Mouse (Mus musculus) lung, embryonic 16.5 days (tissue): Measurements from ENCODE around the gene Clpx. TPM values are rescaled to one million over a fixed set of nuclear protein-coding genes. Genes with fewer than 3 reads are reported as not detected.

Source experiments
- ATAC-seq: fragments of 200-750 bp; cut with Nextera tagmentation; 2 replicates; pipeline ENCODE4 v1.8.0; 2017; ENCODE audit warnings: low read depth, mild to moderate bottlenecking, moderate library complexity
- H3K27ac ChIP-seq: fragments of 300-500 bp; sonication (generic); 2 replicates; pipeline ENCODE4 v1.5.1; 2014; ENCODE audit warnings: mild to moderate bottlenecking, control low read depth, low read length
- H3K27me3 ChIP-seq: fragments of 300-500 bp; sonication (generic); 2 replicates; pipeline ENCODE4 v1.6.1; 2014; ENCODE audit warnings: low read depth, low read length, mixed read lengths; ENCODE audit not compliant: control insufficient read depth, insufficient read depth
- H3K36me3 ChIP-seq: fragments of 300-500 bp; sonication (generic); 2 replicates; pipeline ENCODE4 v1.6.1; 2014; ENCODE audit warnings: low read length; ENCODE audit not compliant: control insufficient read depth, insufficient read depth
- H3K4me1 ChIP-seq: fragments of 300-500 bp; sonication (generic); replicated peaks from 2 replicates; pipeline ENCODE4 v1.6.1; 2014; ENCODE audit warnings: low read length, mixed read lengths; ENCODE audit not compliant: control insufficient read depth, insufficient read depth
- H3K4me2 ChIP-seq: fragments of 300-500 bp; sonication (generic); 2 replicates; pipeline ENCODE4 v1.6.1; 2014; ENCODE audit warnings: low read depth, low read length, control low read depth
- H3K4me3 ChIP-seq: fragments of 300-500 bp; sonication (generic); 2 replicates; pipeline ENCODE4 v1.5.1; 2014; ENCODE audit warnings: mild to moderate bottlenecking, low read length, control low read depth
- H3K9ac ChIP-seq: fragments of 300-500 bp; sonication (generic); 2 replicates; pipeline ENCODE4 v1.6.1; 2014; ENCODE audit warnings: low read length, control low read depth
- H3K9me3 ChIP-seq: fragments of 300-500 bp; sonication (generic); 2 replicates; pipeline ENCODE4 v1.6.1; 2016; ENCODE audit warnings: low read length; ENCODE audit not compliant: control insufficient read depth
- WGBS: fragments of 180-500 bp; shearing (Covaris S2); extraction: QIAGEN DNeasy Blood & Tissue Kit; methylation state at CpG from one replicate; pipeline ENCODE4 v1.1.7; 2014; 5-methylcytosine and 5-hydroxymethylcytosine counted together
- polyA plus RNA-seq: library from polyadenylated mRNA; unstranded; fragments of >200 nt; fragmentation: Nextera tagmentation; extraction: Ambion mirVana; gene quantifications from 2 replicates; pipeline ENCODE4 v1.2.1, GENCODE M21; 2015

Gene Clpx
- polyA plus RNA-seq = 50.3 and 51.8 TPM in 2 replicates

GRCm38 (mm10) chr9:65293973-65294715, at the start of gene Clpx:
Gene Clpx, plus strand, starts transcription at chr9:65294260.
- Histone ChIP-seq H3K9ac (peak within 1 kb of the TSS; percentile 95), H3K27ac (peak within 1 kb of the TSS; percentile 65), H3K27me3 (no peaks in the 10 kb centered on the region), H3K4me3 (peak within 1 kb of the TSS; percentile 95), H3K4me2 (peak within 1 kb of the TSS; percentile 80), H3K4me1 (peaks cover 9% of the 10 kb centered on the region), H3K36me3 (peaks cover 2% of the 10 kb centered on the region; the same call in 1 of the 2 replicates), H3K9me3 (no peaks in the 10 kb centered on the region)
- peak; percentile 99 for ATAC-seq
- WGBS = 0% methylated on average over 70 of the region's 71 CpGs

- no peaks in the 10 kb centered on the region for H3K36me3 ChIP-seq
- ATAC-seq = peak; percentile 45; the same call in 1 of the 2 replicates
- H3K9ac ChIP-seq = no peak overlapping the region
- H3K4me3 ChIP-seq = no peak overlapping the region
- no peaks in the 10 kb centered on the region for H3K27me3 ChIP-seq
- no peak overlapping the region for H3K4me2 ChIP-seq
- no peak overlapping the region for H3K27ac ChIP-seq
- 55% methylated on average over 16 of the region's 16 CpGs for WGBS
- H3K9me3 ChIP-seq = no peaks in the 10 kb centered on the region
- H3K4me1 ChIP-seq = peaks cover 10% of the 10 kb centered on the region
Observed at GRCm38 (mm10) chr9:65247502-65248376, 46.3 kb upstream of the Clpx start.

- no peaks in the 10 kb centered on the region for H3K36me3 ChIP-seq
- no peak overlapping the region for H3K9ac ChIP-seq
- ATAC-seq = 0 out of 2 replicates have a peak, but pooled peaks have one; percentile 20
- peaks cover 8% of the 10 kb centered on the region for H3K4me1 ChIP-seq
- 66% methylated on average over 5 of the region's 5 CpGs for WGBS
- H3K4me3 ChIP-seq = no peak overlapping the region
- no peak overlapping the region for H3K4me2 ChIP-seq
- H3K27me3 ChIP-seq = no peaks in the 10 kb centered on the region
- no peak overlapping the region for H3K27ac ChIP-seq
- H3K9me3 ChIP-seq = no peaks in the 10 kb centered on the region
Observed at GRCm38 (mm10) chr9:65248377-65248690, 45.7 kb upstream of the Clpx start.

- H3K36me3 ChIP-seq = no peaks in the 10 kb centered on the region
- no peak for ATAC-seq
- H3K4me2 ChIP-seq = no peak overlapping the region
- no peak overlapping the region for H3K9ac ChIP-seq
- H3K27me3 ChIP-seq = no peaks in the 10 kb centered on the region
- 59% methylated on average over 3 of the region's 3 CpGs for WGBS
- no peaks in the 10 kb centered on the region for H3K9me3 ChIP-seq
- H3K27ac ChIP-seq = no peak overlapping the region
- H3K4me1 ChIP-seq = peaks cover 3% of the 10 kb centered on the region; the same call in 1 of the 2 replicates
- H3K4me3 ChIP-seq = no peak overlapping the region
Observed at GRCm38 (mm10) chr9:65252026-65252425, 42.0 kb upstream of the Clpx start.

- Histone ChIP-seq H3K27ac (no peak overlapping the region), H3K4me1 (no peaks in the 10 kb centered on the region), H3K9me3 (no peaks in the 10 kb centered on the region), H3K36me3 (no peaks in the 10 kb centered on the region), H3K4me2 (no peak overlapping the region), H3K27me3 (no peaks in the 10 kb centered on the region), H3K9ac (no peak overlapping the region), H3K4me3 (no peak overlapping the region)
- 73% methylated on average over 11 of the region's 11 CpGs for WGBS
- ATAC-seq = no peak
Observed at GRCm38 (mm10) chr9:65255906-65256600, 38.0 kb upstream of the Clpx start.

GRCm38 (mm10) chr9:65257218-65257910, 36.7 kb upstream of the Clpx start:
- no peak overlapping the region for H3K27ac ChIP-seq
- no peak for ATAC-seq
- no peak overlapping the region for H3K9ac ChIP-seq
- WGBS = 63% methylated on average over 9 of the region's 9 CpGs
- H3K9me3 ChIP-seq = no peaks in the 10 kb centered on the region
- no peaks in the 10 kb centered on the region for H3K36me3 ChIP-seq
- H3K4me1 ChIP-seq = no peaks in the 10 kb centered on the region
- H3K4me2 ChIP-seq = no peak overlapping the region
- no peaks in the 10 kb centered on the region for H3K27me3 ChIP-seq
- H3K4me3 ChIP-seq = no peak overlapping the region

- Histone ChIP-seq H3K9ac (no peak overlapping the region), H3K4me1 (no peaks in the 10 kb centered on the region), H3K9me3 (no peaks in the 10 kb centered on the region), H3K36me3 (no peaks in the 10 kb centered on the region), H3K27ac (no peak overlapping the region), H3K4me3 (no peak overlapping the region), H3K4me2 (no peak overlapping the region), H3K27me3 (no peaks in the 10 kb centered on the region)
- 67% methylated on average over 7 of the region's 7 CpGs for WGBS
- no peak for ATAC-seq
Observed at GRCm38 (mm10) chr9:65259366-65259765, 34.7 kb upstream of the Clpx start.

- no peak overlapping the region for H3K4me2 ChIP-seq
- no peak for ATAC-seq
- H3K4me3 ChIP-seq = no peak overlapping the region
- no peak overlapping the region for H3K9ac ChIP-seq
- no peaks in the 10 kb centered on the region for H3K36me3 ChIP-seq
- H3K27ac ChIP-seq = no peak overlapping the region
- no peaks in the 10 kb centered on the region for H3K4me1 ChIP-seq
- H3K27me3 ChIP-seq = no peaks in the 10 kb centered on the region
- no peaks in the 10 kb centered on the region for H3K9me3 ChIP-seq
- WGBS = 76% methylated on average over 2 of the region's 2 CpGs
Observed at GRCm38 (mm10) chr9:65261591-65262230, 32.3 kb upstream of the Clpx start.
